Mouse (Mus musculus): ENCODE measurements around the gene Sele.

The Sele gene

GRCm38 (mm10) chr1:164072001-164072400 lies 24.0 kb downstream of the Sele start:
- no peak for DNase-seq (ENCODE audit: low spot score in 2 of 2)

GRCm38 (mm10) chr1:164073091-164073490 lies 25.1 kb downstream of the Sele start:
- no peak for DNase-seq (ENCODE audit: low spot score in 2 of 2)

GRCm38 (mm10) chr1:164073803-164074202 lies 25.8 kb downstream of the Sele start:
- no peak for DNase-seq (ENCODE audit: low spot score in 2 of 2)

- no peak for DNase-seq (ENCODE audit: low spot score in 2 of 2)
Measured at GRCm38 (mm10) chr1:164074606-164075140, 26.6 kb downstream of the Sele start.

- DNase-seq (ENCODE audit: low spot score in 2 of 2), result no peak
Measured at GRCm38 (mm10) chr1:164075416-164075815, 27.4 kb downstream of the Sele start.

GRCm38 (mm10) chr1:164076441-164076840 lies 28.4 kb downstream of the Sele start:
- DNase-seq (ENCODE audit: low spot score in 2 of 2), result no peak

GRCm38 (mm10) chr1:164077031-164077430 lies 29.0 kb downstream of the Sele start:
- no peak for DNase-seq (ENCODE audit: low spot score in 2 of 2)

- DNase-seq (ENCODE audit: low spot score in 2 of 2), result no peak
Measured at GRCm38 (mm10) chr1:164078323-164078741, 30.3 kb downstream of the Sele start.

GRCm38 (mm10) chr1:164079091-164079490 lies 31.1 kb downstream of the Sele start:
- no peak for DNase-seq (ENCODE audit: low spot score in 2 of 2)

GRCm38 (mm10) chr1:164083046-164083445 lies 35.0 kb downstream of the Sele start:
- DNase-seq (ENCODE audit: low spot score in 2 of 2), result no peak

GRCm38 (mm10) chr1:164086797-164087196 lies 38.8 kb downstream of the Sele start:
- DNase-seq (ENCODE audit: low spot score in 2 of 2), result no peak

GRCm38 (mm10) chr1:164087872-164088271 lies 39.8 kb downstream of the Sele start:
- no peak for DNase-seq (ENCODE audit: low spot score in 2 of 2)

GRCm38 (mm10) chr1:164096780-164097179 lies 48.7 kb downstream of the Sele start:
- DNase-seq (ENCODE audit: low spot score in 2 of 2), result no peak

GRCm38 (mm10) chr1:164097911-164098310 lies 49.9 kb downstream of the Sele start:
- DNase-seq (ENCODE audit: low spot score in 2 of 2), result no peak

- no peak for DNase-seq (ENCODE audit: low spot score in 2 of 2)
Measured at GRCm38 (mm10) chr1:164098372-164098771, 50.3 kb downstream of the Sele start.

All from right cerebral cortex, adult 2 months (tissue).